Mouse (Mus musculus): ENCODE data around the gene Oser1.

Oser1 gene

GRCm38 (mm10) chr2:163358662-163359061, 65.8 kb downstream of the Oser1 start:
- no peak for DNase-seq (ENCODE audit: low spot score)

- no peak for DNase-seq (ENCODE audit: low spot score)
Measured at GRCm38 (mm10) chr2:163356113-163356840, 68.2 kb downstream of the Oser1 start.
